Mouse (Mus musculus): ENCODE measurements around the gene Dcaf11. TPM values are rescaled to one million over a fixed set of nuclear protein-coding genes. Genes with fewer than 3 reads are reported as not detected.

Dcaf11 gene
- total RNA-seq, 2 experiments from 2014 or later, result 83.6 to 86.8 TPM

DNA sequence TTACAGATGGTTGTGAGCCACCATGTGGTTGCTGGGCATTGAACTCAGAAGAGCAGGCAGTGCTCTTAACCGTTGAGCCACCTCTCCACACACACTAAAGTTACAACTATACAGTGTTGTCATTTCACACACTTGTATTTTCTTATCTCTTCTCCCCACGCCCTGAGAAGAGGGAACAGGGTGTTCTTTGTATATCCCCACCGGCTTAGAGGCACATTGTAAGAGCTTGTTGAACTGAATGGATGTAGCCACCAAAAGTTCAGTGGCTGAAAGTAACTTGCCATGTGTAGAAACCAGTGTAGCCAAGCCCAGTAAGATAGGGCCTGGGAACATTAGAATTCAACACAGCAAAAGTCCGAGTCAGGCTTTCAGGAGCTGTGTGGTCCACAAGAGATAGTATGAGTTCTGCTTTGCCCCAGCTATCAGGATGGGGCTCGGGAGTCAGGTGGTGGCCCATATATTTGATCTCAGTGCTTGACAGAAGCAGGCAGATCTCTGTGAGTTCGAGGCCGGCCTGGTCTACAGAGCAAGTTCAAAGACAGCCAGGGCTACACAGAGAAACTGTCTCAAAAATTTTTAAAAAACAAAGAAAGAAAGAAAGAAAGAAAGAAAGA lies 54.9 kb downstream of the Dcaf11 start:
- DNase-seq (ENCODE audit: low spot score in 2 of 2), result no peak

DNA sequence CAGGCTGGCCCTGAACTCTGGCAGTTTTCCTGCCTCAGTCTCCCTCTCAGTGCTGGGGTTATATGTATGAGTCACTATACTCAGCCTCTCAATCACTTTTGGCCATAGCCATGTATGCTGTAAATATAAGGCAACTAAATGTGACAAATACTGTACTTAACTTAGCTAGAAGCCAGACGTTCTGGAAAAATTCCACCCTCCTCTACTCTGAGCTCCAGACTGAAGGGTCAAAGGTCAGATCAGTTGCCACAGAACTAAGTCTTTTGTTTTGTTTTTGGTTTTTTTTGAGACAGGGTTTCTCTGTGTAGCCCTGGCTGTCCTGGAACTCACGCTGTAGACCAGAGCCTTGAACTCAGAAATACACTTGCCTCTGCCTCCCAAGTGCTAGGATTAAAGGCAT lies 56.1 kb downstream of the Dcaf11 start:
- no peak for DNase-seq (ENCODE audit: low spot score in 2 of 2)

DNA sequence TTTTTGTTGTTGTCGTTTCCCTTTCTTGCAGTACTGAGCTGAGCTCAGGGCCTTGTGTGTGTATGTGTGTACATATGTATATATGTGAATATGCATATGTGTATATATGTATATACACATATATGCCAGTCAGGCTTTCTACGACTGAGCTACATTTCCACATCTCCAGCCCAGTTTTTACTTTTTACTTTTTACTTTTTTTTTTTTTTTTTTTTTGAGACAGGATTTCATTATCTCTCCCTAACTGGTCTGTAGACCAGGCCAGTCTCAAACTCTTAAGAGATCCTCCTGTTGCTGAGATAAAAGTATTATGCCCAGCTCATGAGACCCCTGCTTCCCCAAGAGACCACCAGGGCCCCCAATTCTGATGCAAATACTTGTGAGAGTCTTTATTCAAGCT lies 57.0 kb downstream of the Dcaf11 start:
- DNase-seq (ENCODE audit: low spot score in 2 of 2), result no peak

DNA sequence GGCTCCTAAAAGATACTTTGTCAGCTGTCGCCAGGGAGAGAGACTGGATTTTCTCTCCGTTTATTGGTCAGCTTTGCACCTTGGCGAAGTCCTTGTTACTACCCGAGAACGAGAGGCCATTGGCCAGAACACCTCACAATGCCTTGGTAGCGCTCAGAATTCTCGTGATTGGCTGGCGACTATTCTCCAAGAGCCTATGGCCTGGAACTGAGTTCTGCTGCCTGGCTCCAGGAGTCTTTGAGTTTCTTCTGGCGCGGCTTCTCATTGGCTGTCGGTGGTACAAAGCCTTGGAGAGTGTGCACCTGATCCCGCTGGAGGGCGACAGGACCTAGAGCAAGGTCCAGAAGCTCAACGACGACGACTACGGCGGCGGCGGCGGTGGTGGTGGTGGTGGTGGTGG lies 58.0 kb downstream of the Dcaf11 start, which contains the start of gene Rec8:
Rec8 (plus strand) TSS at position 216 of the 400 bp plus-strand sequence.
- DNase-seq (ENCODE audit: low spot score in 2 of 2), result no peak

DNA sequence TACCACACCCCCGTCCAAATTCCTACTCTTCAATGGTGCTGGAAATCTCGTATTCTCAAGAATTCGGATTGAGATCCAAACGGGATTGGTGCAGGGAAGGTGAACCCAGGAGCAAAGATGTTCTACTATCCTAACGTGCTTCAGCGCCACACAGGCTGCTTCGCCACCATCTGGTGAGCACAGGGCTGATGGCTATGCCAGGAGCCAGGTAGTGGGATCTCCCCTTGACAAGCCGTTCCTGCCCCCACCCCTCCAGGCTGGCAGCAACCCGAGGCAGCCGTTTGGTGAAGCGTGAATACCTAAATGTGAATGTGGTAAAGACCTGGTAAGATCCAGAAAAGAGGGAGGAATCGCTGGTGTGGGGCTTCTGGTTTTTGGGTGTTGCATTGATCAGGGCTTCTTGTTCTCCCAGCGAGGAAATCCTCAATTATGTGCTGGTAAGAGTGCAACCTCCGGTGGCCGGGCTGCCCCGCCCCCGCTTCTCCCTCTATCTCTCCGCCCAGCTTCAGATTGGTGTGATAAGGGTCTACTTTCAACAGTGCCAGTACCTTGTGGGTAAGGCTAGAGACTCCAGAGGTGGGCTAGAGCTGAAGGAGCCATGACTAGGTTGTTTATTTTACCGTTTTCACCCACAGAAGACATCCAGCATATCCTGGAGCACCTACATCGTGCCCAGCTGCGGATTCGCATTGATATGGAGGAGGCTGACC lies 58.8 kb downstream of the Dcaf11 start:
- no peak for DNase-seq (ENCODE audit: low spot score in 2 of 2)

Other genes with a start within 250 kb of the Dcaf11 start
- gene Dhrs4, start 81.2 kb upstream of the Dcaf11 start, total RNA-seq (2021), result 10 to 100 TPM; 19.0 to 19.2 TPM
- gene Carmil3, start 69.4 kb upstream of the Dcaf11 start, total RNA-seq (2021), result 10 to 100 TPM; 38.0 to 49.1 TPM
- 100 to 1,000 TPM; 218 to 223 TPM for gene Cpne6, start 49.6 kb upstream of the Dcaf11 start, total RNA-seq (2021)
- 1 to 10 TPM in 1 of 2 experiments, under 1 TPM in 1; 0.82 to 1.4 TPM for gene Nrl, start 35.0 kb upstream of the Dcaf11 start, total RNA-seq (2021)
- gene Pck2, start 19.7 kb upstream of the Dcaf11 start, total RNA-seq (2021), result 10 to 100 TPM; 27.6 to 37.2 TPM
- gene A730061H03Rik, start 400 bp downstream of the Dcaf11 start, total RNA-seq (2021), result not detected
- gene Fitm1, start 15.6 kb downstream of the Dcaf11 start, total RNA-seq (2021), result not detected
- gene Psme1, start 18.1 kb downstream of the Dcaf11 start, total RNA-seq (2021), result 10 to 100 TPM; 47.2 to 58.6 TPM
- 10 to 100 TPM; 44.7 to 58.2 TPM for gene Emc9, start 25.3 kb downstream of the Dcaf11 start, total RNA-seq (2021)
- 10 to 100 TPM; 59.6 to 65.7 TPM for gene Psme2, start 31.1 kb downstream of the Dcaf11 start, total RNA-seq (2021)
- gene Rnf31, start 31.7 kb downstream of the Dcaf11 start, total RNA-seq (2021), result 10 to 100 TPM; 42.0 to 46.2 TPM
- 10 to 100 TPM; 11.7 to 11.8 TPM for gene Irf9, start 43.6 kb downstream of the Dcaf11 start, total RNA-seq (2021)
- gene Rec8, start 58.0 kb downstream of the Dcaf11 start, total RNA-seq (2021), result 1 to 10 TPM; 1.7 to 2.7 TPM
- 100 to 1,000 TPM; 106 to 116 TPM for gene Ipo4, start 76.0 kb downstream of the Dcaf11 start, total RNA-seq (2021)
- gene Gm49378, start 77.9 kb downstream of the Dcaf11 start, total RNA-seq (2021), result 1 to 10 TPM; 3.6 to 4.3 TPM
- gene Tm9sf1, start 83.8 kb downstream of the Dcaf11 start, total RNA-seq (2021), result 10 to 100 TPM; 37.0 to 39.8 TPM
- 1 to 10 TPM in 1 of 2 experiments, under 1 TPM in 1; 0.94 to 1.1 TPM for gene Tssk4, start 90.2 kb downstream of the Dcaf11 start, total RNA-seq (2021)
- gene Mdp1, start 100.5 kb downstream of the Dcaf11 start, total RNA-seq (2021), result 10 to 100 TPM; 40.1 to 42.2 TPM
- 10 to 100 TPM; 20.1 to 22.8 TPM for gene Gmpr2, start 111.9 kb downstream of the Dcaf11 start, total RNA-seq (2021)
- gene Nedd8, start 112.1 kb downstream of the Dcaf11 start, total RNA-seq (2021), result 100 to 1,000 TPM; 318 to 349 TPM
- gene Tinf2, start 121.8 kb downstream of the Dcaf11 start, total RNA-seq (2021), result 10 to 100 TPM; 14.8 to 19.7 TPM
- not detected for gene Tgm1, start 153.9 kb downstream of the Dcaf11 start, total RNA-seq (2021)
- gene Rabggta, start 162.3 kb downstream of the Dcaf11 start, total RNA-seq (2021), result 10 to 100 TPM; 47.1 to 51.2 TPM
- 10 to 100 TPM; 86.9 to 88.7 TPM for gene Dhrs1, start 185.7 kb downstream of the Dcaf11 start, total RNA-seq (2021)
- gene Nop9, start 185.7 kb downstream of the Dcaf11 start, total RNA-seq (2021), result 10 to 100 TPM; 10.7 to 11.6 TPM
- gene Cideb, start 198.5 kb downstream of the Dcaf11 start, total RNA-seq (2021), result 1 to 10 TPM; 2.3 to 2.4 TPM
- gene Ltb4r2, start 201.4 kb downstream of the Dcaf11 start, total RNA-seq (2021), result under 1 TPM; 0.26 to 0.52 TPM
- gene Ltb4r1, start 206.0 kb downstream of the Dcaf11 start, total RNA-seq (2021), result under 1 TPM in 1 of 2 experiments, not detected in 1; 0.33 TPM
- 1 to 10 TPM; 4.9 to 8.6 TPM for gene Adcy4, start 224.1 kb downstream of the Dcaf11 start, total RNA-seq (2021)
- 1 to 10 TPM in 1 of 2 experiments, under 1 TPM in 1; 0.44 to 1.7 TPM for gene Ripk3, start 228.9 kb downstream of the Dcaf11 start, total RNA-seq (2021)